Mouse (Mus musculus) bone marrow macrophage, adult 2 months (primary cell): Measurements from ENCODE around the gene Cbwd1.

Source experiments
- CTCF ChIP-seq: IDR thresholded peaks from 2 replicates; pipeline ENCODE4 v1.5.1; 2012; ENCODE audit warnings: low read depth, mild to moderate bottlenecking, low read length, moderate library complexity
- POLR2A ChIP-seq: IDR thresholded peaks from 2 replicates; pipeline ENCODE4 v1.6.1; 2012; ENCODE audit warnings: mild to moderate bottlenecking, low read depth, low read length, borderline replicate concordance

GRCm38 (mm10) chr19:24897896-24898736, 63.3 kb downstream of the Cbwd1 start:
- TF ChIP-seq POLR2A (no peak), CTCF (no peak)
